Mouse (Mus musculus) splenic B cell, adult 2 months (primary cell): ENCODE data around the gene Tspan4.

Experiments used
- DNase-seq: peaks from one replicate; pipeline ENCODE4 v3.0.0-alpha.2; 2011; ENCODE audit warnings: low read depth, low spot score
- H3K27me3 ChIP-seq: 2 replicates; pipeline ENCODE4 v1.6.1; 2012; ENCODE audit warnings: mild to moderate bottlenecking, low read length, moderate library complexity, mixed read lengths; ENCODE audit not compliant: control insufficient read depth, poor library complexity, insufficient read depth, severe bottlenecking
- H3K36me3 ChIP-seq: 2 replicates; pipeline ENCODE4 v1.6.1; 2012; ENCODE audit warnings: mild to moderate bottlenecking, low read length, moderate library complexity, mixed read lengths; ENCODE audit not compliant: control insufficient read depth, poor library complexity, insufficient read depth, severe bottlenecking

The Tspan4 gene

GRCm38 (mm10) chr7:141472763-141473162, 2.3 kb upstream of the Tspan4 start:
- no peaks in the 10 kb centered on the region for H3K27me3 ChIP-seq
- DNase-seq: no peak
- peaks cover 1% of the 10 kb centered on the region for H3K36me3 ChIP-seq

GRCm38 (mm10) chr7:141474160-141474559, 880 bp upstream of the Tspan4 start:
- no peaks in the 10 kb centered on the region for H3K27me3 ChIP-seq
- no peak for DNase-seq
- H3K36me3 ChIP-seq: peaks cover 1% of the 10 kb centered on the region

DNA sequence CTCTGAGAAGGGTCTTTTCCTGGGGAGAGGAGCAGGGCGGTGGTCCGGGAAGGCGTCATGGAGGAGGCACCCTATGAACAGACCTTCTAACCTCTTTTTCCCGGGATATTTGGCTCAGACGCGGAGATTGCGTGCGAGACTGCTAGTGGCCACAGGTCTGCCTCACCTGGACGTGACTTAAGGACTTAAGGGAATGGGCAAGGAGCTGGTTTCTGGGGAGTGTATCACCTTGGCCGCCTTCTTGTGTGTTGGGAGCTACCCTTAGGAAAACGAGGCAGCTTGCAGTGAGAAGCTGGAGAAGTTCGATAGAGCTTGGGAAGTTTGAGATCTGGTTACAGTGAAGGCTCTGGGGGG, 742 bp downstream of the Tspan4 start:
- H3K27me3 ChIP-seq: no peaks in the 10 kb centered on the region
- no peak for DNase-seq

GRCm38 (mm10) chr7:141476226-141476980, 1.4 kb downstream of the Tspan4 start:
- no peaks in the 10 kb centered on the region for H3K27me3 ChIP-seq
- DNase-seq: peak; percentile 34
- H3K36me3 ChIP-seq: no peaks in the 10 kb centered on the region

More for the DNA sequence above, 742 bp downstream of the Tspan4 start:
- no peaks in the 10 kb centered on the region; the same call in none of the 2 replicates for H3K36me3 ChIP-seq

GRCm38 (mm10) chr7:141476981-141477370, 1.9 kb downstream of the Tspan4 start:
- no peaks in the 10 kb centered on the region for H3K36me3 ChIP-seq
- no peak for DNase-seq
- H3K27me3 ChIP-seq: no peaks in the 10 kb centered on the region

- H3K27me3 ChIP-seq: no peaks in the 10 kb centered on the region
- DNase-seq: no peak
- no peaks in the 10 kb centered on the region for H3K36me3 ChIP-seq
Observed at GRCm38 (mm10) chr7:141477578-141478269, 2.7 kb downstream of the Tspan4 start.

DNA sequence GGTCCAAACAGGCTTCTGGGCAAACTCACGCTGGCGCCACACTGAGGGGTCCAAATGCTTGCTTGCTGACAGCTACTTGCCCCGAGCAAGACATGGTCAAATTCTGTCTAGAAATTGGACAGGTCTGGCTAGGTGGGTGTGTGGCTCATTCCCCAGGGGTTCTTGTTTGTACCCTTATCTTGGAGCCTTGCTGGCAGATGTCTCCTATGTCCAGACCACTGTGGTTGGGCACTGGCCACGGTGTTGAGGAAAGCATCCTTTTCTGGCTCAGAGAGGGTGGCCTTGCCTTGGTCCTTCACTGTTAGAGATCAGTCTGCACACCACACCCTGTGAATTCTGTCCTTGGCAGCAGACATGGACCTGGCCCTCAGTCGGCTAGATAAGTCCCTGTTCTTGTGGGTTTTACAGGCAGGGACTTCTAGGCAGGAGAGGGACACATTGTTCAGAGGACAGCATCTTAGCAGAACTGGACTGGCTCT, 3.3 kb downstream of the Tspan4 start:
- DNase-seq: no peak
- Histone ChIP-seq H3K27me3 (no peaks in the 10 kb centered on the region), H3K36me3 (no peaks in the 10 kb centered on the region)

GRCm38 (mm10) chr7:141480842-141481497, 5.9 kb downstream of the Tspan4 start:
- H3K27me3 ChIP-seq: no peaks in the 10 kb centered on the region
- H3K36me3 ChIP-seq: no peaks in the 10 kb centered on the region
- DNase-seq: peak; percentile 95

GRCm38 (mm10) chr7:141481498-141482401, 6.7 kb downstream of the Tspan4 start:
- peak; percentile 68 for DNase-seq
- Histone ChIP-seq H3K27me3 (no peaks in the 10 kb centered on the region), H3K36me3 (no peaks in the 10 kb centered on the region)

DNA sequence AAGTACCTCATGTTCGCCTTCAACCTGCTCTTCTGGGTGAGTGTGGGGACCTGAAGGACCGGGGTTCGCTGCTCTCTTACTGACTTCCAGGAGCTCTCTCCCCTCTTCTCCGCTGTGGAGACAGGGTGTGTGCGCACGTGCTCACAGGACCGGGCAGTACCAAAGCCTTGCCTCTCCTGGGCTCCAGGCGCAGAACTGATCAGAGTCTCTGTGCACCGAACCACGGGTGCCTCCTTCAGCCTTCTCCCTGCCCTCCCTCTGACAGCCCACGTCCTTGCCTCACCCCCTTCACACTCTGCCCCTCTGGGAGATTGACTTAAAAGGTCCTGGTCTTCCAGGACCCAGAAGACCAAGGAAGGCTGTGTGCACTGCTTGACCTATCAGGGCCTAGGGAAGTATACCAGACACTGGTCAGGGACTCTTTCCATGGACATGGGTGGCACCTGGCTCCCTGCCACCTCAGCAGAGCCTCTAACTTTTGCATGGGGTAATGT, 7.5 kb downstream of the Tspan4 start:
- no peaks in the 10 kb centered on the region for H3K27me3 ChIP-seq
- H3K36me3 ChIP-seq: no peaks in the 10 kb centered on the region
- DNase-seq: no peak

- no peak for DNase-seq
- no peaks in the 10 kb centered on the region for H3K27me3 ChIP-seq
- H3K36me3 ChIP-seq: no peaks in the 10 kb centered on the region
Observed at GRCm38 (mm10) chr7:141483114-141483653, 8.1 kb downstream of the Tspan4 start.

DNA sequence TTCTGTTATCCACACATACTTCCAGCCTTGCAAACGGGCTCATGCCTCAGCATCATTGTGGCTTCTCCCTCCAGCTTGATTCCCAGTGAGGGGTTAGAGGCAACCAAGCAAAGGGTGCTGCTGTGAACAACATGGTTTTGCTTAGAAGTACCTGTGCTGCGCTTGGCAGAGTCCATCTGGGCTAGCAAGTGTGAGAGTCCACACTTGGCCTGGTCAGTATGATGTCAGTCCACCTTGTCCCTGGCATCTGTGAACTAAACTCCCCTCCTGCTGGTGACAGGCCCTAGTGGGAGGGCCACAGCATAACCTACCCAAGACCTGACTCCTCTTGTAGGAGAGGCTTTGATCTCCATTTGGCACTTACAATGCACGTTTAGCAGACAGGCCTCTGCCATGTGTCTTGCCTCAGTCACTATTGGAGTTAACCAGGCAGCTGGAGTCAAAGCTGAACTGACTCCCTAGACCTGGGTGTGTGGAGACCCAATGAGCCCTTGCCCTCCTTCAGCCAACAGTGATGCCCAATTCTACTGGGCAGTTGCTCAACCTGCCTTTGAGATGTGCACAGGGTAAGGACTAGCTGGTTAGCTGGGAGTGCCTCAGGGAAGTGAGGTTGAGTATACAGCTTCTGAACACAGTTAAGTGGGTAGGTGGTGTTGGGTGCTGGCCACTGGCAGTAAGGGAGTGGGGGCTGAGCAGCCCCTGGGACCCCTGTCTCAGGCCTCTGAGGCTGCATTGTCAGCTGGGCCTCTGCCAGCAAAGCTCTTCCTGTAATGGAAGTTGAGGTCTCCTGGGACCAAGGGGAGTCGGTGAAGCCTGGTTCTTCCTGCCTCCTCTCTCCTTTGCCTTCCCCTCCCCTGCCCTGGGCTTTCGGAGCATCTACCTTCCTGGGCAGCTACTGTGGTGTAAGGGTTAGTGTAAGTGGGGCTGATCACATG, 9.4 kb downstream of the Tspan4 start:
- Histone ChIP-seq H3K36me3 (no peaks in the 10 kb centered on the region), H3K27me3 (no peaks in the 10 kb centered on the region)
- no peak for DNase-seq

- no peak for DNase-seq
- Histone ChIP-seq H3K27me3 (no peaks in the 10 kb centered on the region), H3K36me3 (no peaks in the 10 kb centered on the region)
Observed at GRCm38 (mm10) chr7:141485186-141485585, 10.1 kb downstream of the Tspan4 start.
